Mouse (Mus musculus) lung, adult 2 months (tissue): ENCODE results near the gene Tiam1. TPM values are rescaled to one million over a fixed set of nuclear protein-coding genes. Genes with fewer than 3 reads are reported as not detected.

Experiments
- DNase-seq: peaks from one replicate; pipeline ENCODE4 v3.0.0; 2022
- H3K4me1 ChIP-seq: fragments of 200-500 bp; 2 replicates; pipeline ENCODE4 v1.6.1; 2011; ENCODE audit warnings: low read length; ENCODE audit not compliant: control insufficient read depth, insufficient read depth
- H3K4me3 ChIP-seq: fragments of 200-500 bp; replicated peaks from 2 replicates; pipeline ENCODE3; 2011; ENCODE audit warnings: low read depth, mild to moderate bottlenecking, control low read depth, low read length; ENCODE audit errors: extremely low read depth
- CTCF ChIP-seq: fragments of 200-500 bp; IDR thresholded peaks from 2 replicates; pipeline ENCODE4 v1.5.1; 2011; ENCODE audit warnings: mild to moderate bottlenecking, low read length, control low read depth; ENCODE audit not compliant: insufficient read depth
- POLR2A ChIP-seq: fragments of 200-500 bp; IDR thresholded peaks from 2 replicates; pipeline ENCODE4 v1.6.1; 2011; ENCODE audit warnings: low read depth, mild to moderate bottlenecking, control low read depth, low read length, borderline replicate concordance; ENCODE audit errors: extremely low read depth
- WGBS: fragments of 180-500 bp; shearing (Covaris S2); methylation state at CpG from one replicate; pipeline ENCODE4 v1.1.7; 2018; 5-methylcytosine and 5-hydroxymethylcytosine counted together
- polyA plus RNA-seq: library from polyadenylated mRNA; depleted of rRNA; stranded (reverse); fragments of >200 nt; gene quantifications from 2 replicates; pipeline ENCODE4 v1.2.3, GENCODE M21; 2012

The Tiam1 gene
- polyA plus RNA-seq, 1 experiment: 14.6 TPM

GRCm38 (mm10) chr16:90047841-90048240 lies 95.7 kb downstream of the Tiam1 start:
- Histone ChIP-seq H3K4me1 (no peaks in the 10 kb centered on the region), H3K4me3 (no peak overlapping the region)
- TF ChIP-seq POLR2A (no peak), CTCF (no peak)
- WGBS: 72% methylated on average over 6 of the region's 6 CpGs
- DNase-seq: no peak

- no peaks in the 10 kb centered on the region for H3K4me1 ChIP-seq
- 63% methylated on average over 12 of the region's 12 CpGs for WGBS
- no peak for DNase-seq
Observed at GRCm38 (mm10) chr16:90046494-90047158, 96.9 kb downstream of the Tiam1 start.

GRCm38 (mm10) chr16:90045611-90046010 lies 98.0 kb downstream of the Tiam1 start:
- Histone ChIP-seq H3K4me3 (no peak overlapping the region), H3K4me1 (no peaks in the 10 kb centered on the region)
- TF ChIP-seq POLR2A: no peak
- TF ChIP-seq CTCF: no peak
- 92% methylated on average over 8 of the region's 8 CpGs for WGBS
- DNase-seq: no peak

More at GRCm38 (mm10) chr16:90046494-90047158, 96.9 kb downstream of the Tiam1 start:
- TF ChIP-seq POLR2A: no peak
- no peak for TF ChIP-seq CTCF
- no peak overlapping the region for H3K4me3 ChIP-seq

GRCm38 (mm10) chr16:90044004-90044754 lies 99.4 kb downstream of the Tiam1 start:
- TF ChIP-seq POLR2A: no peak
- TF ChIP-seq CTCF: no peak
- Histone ChIP-seq H3K4me1 (no peaks in the 10 kb centered on the region), H3K4me3 (no peak overlapping the region)
- 70% methylated on average over 21 of the region's 21 CpGs for WGBS
- no peak for DNase-seq

GRCm38 (mm10) chr16:90042874-90043273 lies 100.7 kb downstream of the Tiam1 start:
- Histone ChIP-seq H3K4me3 (no peak overlapping the region), H3K4me1 (no peaks in the 10 kb centered on the region)
- TF ChIP-seq POLR2A: no peak
- TF ChIP-seq CTCF: no peak
- no peak for DNase-seq
- 88% methylated on average over 10 of the region's 10 CpGs for WGBS

- WGBS: 69% methylated on average over 10 of the region's 10 CpGs
- no peak overlapping the region for H3K4me3 ChIP-seq
- H3K4me1 ChIP-seq: no peaks in the 10 kb centered on the region
- TF ChIP-seq CTCF: no peak
- TF ChIP-seq POLR2A: no peak
- DNase-seq: no peak
Observed at GRCm38 (mm10) chr16:90042386-90042785, 101.2 kb downstream of the Tiam1 start.

- Histone ChIP-seq H3K4me3 (no peak overlapping the region), H3K4me1 (no peaks in the 10 kb centered on the region)
- TF ChIP-seq POLR2A: no peak
- TF ChIP-seq CTCF: no peak
- 44% methylated on average over 8 of the region's 8 CpGs for WGBS
- DNase-seq: no peak
Observed at GRCm38 (mm10) chr16:90040771-90041364, 102.7 kb downstream of the Tiam1 start.

GRCm38 (mm10) chr16:90035595-90036110 lies 107.9 kb downstream of the Tiam1 start:
- no peak for DNase-seq
- no peak overlapping the region for H3K4me3 ChIP-seq
- TF ChIP-seq POLR2A (no peak), CTCF (no peak)
- WGBS: 91% methylated on average over 10 of the region's 10 CpGs
- H3K4me1 ChIP-seq: no peaks in the 10 kb centered on the region

- H3K4me1 ChIP-seq: no peaks in the 10 kb centered on the region
- no peak for TF ChIP-seq CTCF
- TF ChIP-seq POLR2A: no peak
- H3K4me3 ChIP-seq: no peak overlapping the region
- 92% methylated on average over 14 of the region's 14 CpGs for WGBS
- DNase-seq: no peak
Observed at GRCm38 (mm10) chr16:90030355-90030754, 113.2 kb downstream of the Tiam1 start.

- WGBS: 74% methylated on average over 3 of the region's 3 CpGs
- no peak overlapping the region for H3K4me3 ChIP-seq
- DNase-seq: no peak
- no peak for TF ChIP-seq CTCF
- TF ChIP-seq POLR2A: no peak
- H3K4me1 ChIP-seq: no peaks in the 10 kb centered on the region
Observed at GRCm38 (mm10) chr16:90027886-90028285, 115.7 kb downstream of the Tiam1 start.
